Comparison of ENCODE assay signal across 16 mouse cellular contexts in genomic region chr2:169191465-169191864, GRCm38 (mm10).
"Had no signal": no experiment of that assay in that cellular context is flagged by ENCODE, and none has a peak within 500 bp of the region (broad histone marks: within the 10 kb centered on the region; RNA-seq: fewer than 3 reads in every experiment).

No protein-coding gene starts in this region.

- H3K4me2 ChIP-seq: limb, embryonic 12.5 days; liver, embryonic 13.5 days; lung, embryonic 15.5 days; midbrain, embryonic 13.5 days had no signal

- H3K9me3 ChIP-seq: limb, embryonic 12.5 days; liver, embryonic 13.5 days; lung, embryonic 15.5 days; midbrain, embryonic 13.5 days had no signal

- H3K9ac ChIP-seq: limb, embryonic 12.5 days; liver, embryonic 13.5 days; liver, postnatal 0 days; lung, embryonic 15.5 days; midbrain, embryonic 13.5 days had no signal

- H3K36me3 ChIP-seq: limb, embryonic 12.5 days; liver, embryonic 13.5 days; lung, embryonic 15.5 days; midbrain, embryonic 13.5 days had no signal

- DNase-seq: kidney, postnatal 14 days; liver; liver, embryonic 13.5 days; liver, postnatal 0 days; lung, postnatal 14 days; retina, postnatal 1 day; right cerebral cortex, postnatal 4 days; spleen, adult 18-20 months; thymus, adult 18-20 months; thymus, postnatal 14 days had no signal

- H3K4me1 ChIP-seq: liver, embryonic 13.5 days; lung, embryonic 15.5 days; midbrain, embryonic 13.5 days had no signal

- H3K27ac ChIP-seq: left cerebral cortex, adult 2 months; limb, embryonic 12.5 days; liver, embryonic 13.5 days; lung, embryonic 15.5 days; midbrain, embryonic 13.5 days had no signal

- H3K4me3 ChIP-seq: left cerebral cortex, adult 2 months; limb, embryonic 12.5 days; liver, embryonic 13.5 days; lung, embryonic 15.5 days; midbrain, embryonic 13.5 days had no signal

- ATAC-seq: inflammation-experienced regulatory T-cells, adult 6 months; intestine, postnatal 0 days; liver, postnatal 0 days; midbrain, embryonic 13.5 days had no signal

- H3K27me3 ChIP-seq: limb, embryonic 12.5 days; liver, embryonic 13.5 days; lung, embryonic 15.5 days; midbrain, embryonic 13.5 days had no signal
